Mouse (Mus musculus) embryonic facial prominence, embryonic 11.5 days (tissue): Measurements from ENCODE around the gene Srrm4. TPM values are rescaled to one million over a fixed set of nuclear protein-coding genes. Genes with fewer than 3 reads are reported as not detected.
A peak's percentile ranks its signal among the peaks of the same experiment; 100 is the strongest.

Source experiments
- ATAC-seq: fragments of 200-750 bp; cut with Nextera tagmentation; replicated peaks from 2 replicates; pipeline ENCODE4 v1.8.0; 2017; ENCODE audit warnings: low read depth; ENCODE audit not compliant: insufficient number of reproducible peaks, low FRiP score, low TSS enrichment
- DNase-seq: peaks from one replicate; pipeline ENCODE4 v3.0.0-alpha.2; 2015; ENCODE audit warnings: low spot score
- H3K27ac ChIP-seq: fragments of 300-500 bp; sonication (generic); replicated peaks from 2 replicates; pipeline ENCODE4 v1.5.1; 2014; ENCODE audit warnings: mild to moderate bottlenecking, low read depth, low read length, control low read depth
- H3K27me3 ChIP-seq: fragments of 300-500 bp; sonication (generic); 2 replicates; pipeline ENCODE4 v1.6.1; 2014; ENCODE audit warnings: mild to moderate bottlenecking, low read length, moderate library complexity, mixed read lengths; ENCODE audit not compliant: control insufficient read depth, insufficient read depth
- H3K36me3 ChIP-seq: fragments of 300-500 bp; sonication (generic); replicated peaks from 2 replicates; pipeline ENCODE4 v1.6.1; 2014; ENCODE audit warnings: low read depth, mild to moderate bottlenecking, low read length, moderate library complexity, mixed read lengths; ENCODE audit not compliant: control insufficient read depth, insufficient read depth
- H3K4me1 ChIP-seq: fragments of 300-500 bp; sonication (generic); 2 replicates; pipeline ENCODE4 v1.6.1; 2014; ENCODE audit warnings: low read length, mixed read lengths; ENCODE audit not compliant: control insufficient read depth, insufficient read depth
- H3K4me2 ChIP-seq: fragments of 300-500 bp; sonication (generic); 2 replicates; pipeline ENCODE4 v1.6.1; 2014; ENCODE audit warnings: low read depth, mild to moderate bottlenecking, control low read depth, low read length, moderate library complexity
- H3K4me3 ChIP-seq: fragments of 300-500 bp; sonication (generic); 2 replicates; pipeline ENCODE4 v1.5.1; 2014; ENCODE audit warnings: low read depth, low read length, control low read depth
- H3K9ac ChIP-seq: fragments of 300-500 bp; sonication (generic); replicated peaks from 2 replicates; pipeline ENCODE4 v1.6.1; 2014; ENCODE audit warnings: mild to moderate bottlenecking, control low read depth, low read length
- H3K9me3 ChIP-seq: fragments of 300-500 bp; sonication (generic); replicated peaks from 2 replicates; pipeline ENCODE4 v1.6.1; 2016; ENCODE audit warnings: mild to moderate bottlenecking, low read length, inconsistent platforms, mixed read lengths; ENCODE audit not compliant: control insufficient read depth
- WGBS: fragments of 180-500 bp; shearing (Covaris S2); extraction: QIAGEN DNeasy Blood & Tissue Kit; methylation state at CpG from one replicate; pipeline ENCODE4 v1.1.7; 2014; 5-methylcytosine and 5-hydroxymethylcytosine counted together
- polyA plus RNA-seq: library from polyadenylated mRNA; unstranded; fragments of >200 nt; fragmentation: Nextera tagmentation; extraction: Ambion mirVana; gene quantifications from 2 replicates; pipeline ENCODE4 v1.2.1, GENCODE M21; 2014

The Srrm4 gene
- polyA plus RNA-seq, 1 experiment from 2014 or later = 3.4 TPM

- no peaks in the 10 kb centered on the region for H3K27me3 ChIP-seq
- ATAC-seq (no peak), DNase-seq (no peak)
- H3K36me3 ChIP-seq = no peaks in the 10 kb centered on the region
- H3K4me2 ChIP-seq = peak overlapping the region; percentile 61
- peak overlapping the region; percentile 31 for H3K4me3 ChIP-seq
- H3K9me3 ChIP-seq = no peaks in the 10 kb centered on the region
- peak overlapping the region; percentile 52 for H3K9ac ChIP-seq
- peaks cover 10% of the 10 kb centered on the region; the same call in 1 of the 2 replicates for H3K4me1 ChIP-seq
- whole genome bisulfite sequencing = 54% methylated on average over 22 of the region's 22 CpGs
- no peak overlapping the region for H3K27ac ChIP-seq
Observed at GRCm38 (mm10) chr5:116421791-116422481, 169.7 kb downstream of the Srrm4 start.

GRCm38 (mm10) chr5:116420759-116421225 lies 170.8 kb downstream of the Srrm4 start:
- H3K4me2 ChIP-seq = no peak overlapping the region; the same call in 1 of the 2 replicates
- peaks cover 10% of the 10 kb centered on the region; the same call in 1 of the 2 replicates for H3K4me1 ChIP-seq
- 11% methylated on average over 6 of the region's 6 CpGs for WGBS
- H3K9ac ChIP-seq = no peak overlapping the region; the same call in 1 of the 2 replicates
- H3K4me3 ChIP-seq = no peak overlapping the region
- ATAC-seq = 0 out of 2 replicates have a peak, but pooled peaks have one; percentile 54
- H3K27me3 ChIP-seq = no peaks in the 10 kb centered on the region
- H3K36me3 ChIP-seq = no peaks in the 10 kb centered on the region
- no peak overlapping the region for H3K27ac ChIP-seq
- H3K9me3 ChIP-seq = no peaks in the 10 kb centered on the region
- peak; percentile 42 for DNase-seq

- no peak for DNase-seq
- no peaks in the 10 kb centered on the region for H3K9me3 ChIP-seq
- H3K4me2 ChIP-seq = no peak overlapping the region
- no peaks in the 10 kb centered on the region for H3K36me3 ChIP-seq
- H3K9ac ChIP-seq = no peak overlapping the region
- H3K4me1 ChIP-seq = peaks cover 10% of the 10 kb centered on the region; the same call in 1 of the 2 replicates
- no peak overlapping the region for H3K27ac ChIP-seq
- 100% methylated on average over 1 of the region's 1 CpGs for WGBS
- ATAC-seq = no peak
- H3K27me3 ChIP-seq = no peaks in the 10 kb centered on the region
- no peak overlapping the region for H3K4me3 ChIP-seq
Observed at GRCm38 (mm10) chr5:116420213-116420612, 171.4 kb downstream of the Srrm4 start.

- Histone ChIP-seq H3K36me3 (no peaks in the 10 kb centered on the region), H3K9me3 (no peaks in the 10 kb centered on the region), H3K9ac (no peak overlapping the region), H3K27me3 (no peaks in the 10 kb centered on the region), H3K4me3 (no peak overlapping the region), H3K27ac (no peak overlapping the region), H3K4me2 (no peak overlapping the region), H3K4me1 (peaks cover 10% of the 10 kb centered on the region; the same call in 1 of the 2 replicates)
- ATAC-seq (no peak), DNase-seq (no peak)
- WGBS = 52% methylated on average over 6 of the region's 6 CpGs
Observed at GRCm38 (mm10) chr5:116419322-116420045, 172.1 kb downstream of the Srrm4 start.

- Histone ChIP-seq H3K9me3 (no peaks in the 10 kb centered on the region), H3K4me2 (no peak overlapping the region), H3K4me1 (peaks cover 3% of the 10 kb centered on the region; the same call in 1 of the 2 replicates), H3K4me3 (no peak overlapping the region), H3K27ac (no peak overlapping the region), H3K9ac (no peak overlapping the region), H3K27me3 (no peaks in the 10 kb centered on the region), H3K36me3 (no peaks in the 10 kb centered on the region)
- no peak for DNase-seq
- 23% methylated on average over 5 of the region's 5 CpGs for WGBS
- ATAC-seq = no peak
Observed at GRCm38 (mm10) chr5:116416208-116416607, 175.4 kb downstream of the Srrm4 start.

GRCm38 (mm10) chr5:116409689-116410590 lies 181.7 kb downstream of the Srrm4 start:
- Histone ChIP-seq H3K36me3 (no peaks in the 10 kb centered on the region), H3K9ac (no peak overlapping the region), H3K27ac (no peak overlapping the region), H3K4me2 (no peak overlapping the region), H3K9me3 (no peaks in the 10 kb centered on the region), H3K27me3 (no peaks in the 10 kb centered on the region), H3K4me1 (no peaks in the 10 kb centered on the region), H3K4me3 (no peak overlapping the region)
- WGBS = 4% methylated on average over 15 of the region's 16 CpGs
- DNase-seq (peak; percentile 32), ATAC-seq (no peak)

- Histone ChIP-seq H3K27me3 (no peaks in the 10 kb centered on the region), H3K36me3 (no peaks in the 10 kb centered on the region), H3K4me3 (no peak overlapping the region), H3K9ac (no peak overlapping the region), H3K9me3 (no peaks in the 10 kb centered on the region), H3K4me2 (no peak overlapping the region), H3K4me1 (no peaks in the 10 kb centered on the region), H3K27ac (no peak overlapping the region)
- WGBS = 54% methylated on average over 9 of the region's 9 CpGs
- DNase-seq = no peak
- no peak for ATAC-seq
Observed at GRCm38 (mm10) chr5:116408965-116409364, 182.7 kb downstream of the Srrm4 start.
